Mouse (Mus musculus) MEL (cell line): ENCODE measurements at regions not wholly inside any gene's neighbourhood (a gene's known extent, or its start where the extent isn't known, plus 50 kb on each side); places are given as distances from the start of the nearest gene placed in this dataset.

ENCODE experiments used
- DNase-seq: peaks from one replicate; pipeline ENCODE4 v3.0.0; 2011; ENCODE audit warnings: low read depth, low spot score
- H3K27ac ChIP-seq: 2 replicates; pipeline ENCODE4 v1.5.1; 2012; ENCODE audit warnings: low read depth, mild to moderate bottlenecking, control low read depth, low read length, moderate library complexity; ENCODE audit not compliant: control insufficient read depth
- H3K27me3 ChIP-seq, 2 experiments: fragments of 150-350 bp in 1 of 2; sonication (generic) in 1 of 2; 2 replicates each; pipeline ENCODE4 v1.6.1; 2012; ENCODE audit warnings: low read length in 2 of 2, mild to moderate bottlenecking in 2 of 2, improper control_type of control experiment in 1 of 2, moderate library complexity in 1 of 2; ENCODE audit not compliant: insufficient read depth in 2 of 2, control insufficient read depth in 1 of 2
- H3K36me3 ChIP-seq, 2 experiments: 2 replicates each; pipeline ENCODE4 v1.6.1; 2012 to 2014; ENCODE audit warnings: low read length in 2 of 2, improper control_type of control experiment in 1 of 2, inconsistent platforms in 1 of 2, mild to moderate bottlenecking in 1 of 2; ENCODE audit not compliant: insufficient read depth in 2 of 2, control insufficient read depth in 1 of 2
- H3K4me1 ChIP-seq, 2 experiments: fragments of 150-350 bp in 1 of 2; sonication (generic) in 1 of 2; 2 replicates each; pipeline ENCODE4 v1.6.1; 2012; ENCODE audit warnings: low read length in 2 of 2, improper control_type of control experiment in 1 of 2, mild to moderate bottlenecking in 1 of 2; ENCODE audit not compliant: insufficient read depth in 2 of 2, control insufficient read depth in 1 of 2
- H3K4me3 ChIP-seq, 2 experiments: fragments of 150-350 bp in 1 of 2; sonication (generic) in 1 of 2; 2 replicates each; pipeline ENCODE4 v1.5.1; 2012; ENCODE audit warnings: low read depth in 2 of 2, low read length in 2 of 2, mild to moderate bottlenecking in 2 of 2, moderate library complexity in 2 of 2, control low read depth in 1 of 2, improper control_type of control experiment in 1 of 2; ENCODE audit not compliant: control insufficient read depth in 1 of 2, insufficient read depth in 1 of 2
- H3K79me2 ChIP-seq: 2 replicates; pipeline ENCODE4 v1.6.1; 2012; ENCODE audit warnings: mild to moderate bottlenecking, low read length, moderate library complexity; ENCODE audit not compliant: control insufficient read depth, poor library complexity, insufficient read depth
- H3K9ac ChIP-seq: 2 replicates; pipeline ENCODE4 v1.6.1; 2012; ENCODE audit warnings: low read depth, mild to moderate bottlenecking, control low read depth, low read length, moderate library complexity; ENCODE audit not compliant: control insufficient read depth, poor library complexity, severe bottlenecking
- H3K9me3 ChIP-seq: fragments of 150-350 bp; sonication (generic); replicated peaks from 2 replicates; pipeline ENCODE4 v1.6.1; 2012; ENCODE audit warnings: mild to moderate bottlenecking, low read length, improper control_type of control experiment, moderate library complexity; ENCODE audit not compliant: insufficient read depth
- BHLHE40 ChIP-seq: IDR thresholded peaks from 2 replicates; pipeline ENCODE4 v1.6.1; 2012; ENCODE audit warnings: low read depth, mild to moderate bottlenecking, inconsistent platforms, low read length, improper control_type of control experiment, borderline replicate concordance
- CHD1 ChIP-seq: IDR thresholded peaks from 2 replicates; pipeline ENCODE4 v1.6.1; 2012; ENCODE audit warnings: low read depth, mild to moderate bottlenecking, inconsistent platforms, low read length, improper control_type of control experiment
- CHD2 ChIP-seq: IDR thresholded peaks from 2 replicates; pipeline ENCODE4 v1.6.1; 2011; ENCODE audit warnings: low read length, improper control_type of control experiment
- CTCF ChIP-seq, 3 experiments: IDR thresholded peaks in 2 of 3; conservative IDR thresholded peaks in 1 of 3; 2 replicates each; pipeline ENCODE4 v1.5.1; 2011 to 2012; ENCODE audit warnings: low read length in 3 of 3, low read depth in 2 of 3, mild to moderate bottlenecking in 2 of 3, improper control_type of control experiment in 1 of 3, inconsistent platforms in 1 of 3, mixed read lengths in 1 of 3, moderate library complexity in 1 of 3; ENCODE audit not compliant: control insufficient read depth in 1 of 3, insufficient read depth in 1 of 3, poor library complexity in 1 of 3, severe bottlenecking in 1 of 3
- ELF1 ChIP-seq: IDR thresholded peaks from 2 replicates; pipeline ENCODE4 v1.6.1; 2014; ENCODE audit warnings: low read depth, mild to moderate bottlenecking, inconsistent platforms, low read length, improper control_type of control experiment, moderate library complexity
- EP300 ChIP-seq, 2 experiments: IDR thresholded peaks; 2 replicates each; pipeline ENCODE4 v1.6.1; 2011; ENCODE audit warnings: improper control_type of control experiment in 2 of 2, low read length in 2 of 2, low read depth in 1 of 2, mild to moderate bottlenecking in 1 of 2
- ETS1 ChIP-seq: IDR thresholded peaks from 2 replicates; pipeline ENCODE4 v1.6.1; 2012; ENCODE audit warnings: low read depth, mild to moderate bottlenecking, inconsistent platforms, low read length, improper control_type of control experiment, moderate library complexity
- GABPA ChIP-seq: IDR thresholded peaks from 2 replicates; pipeline ENCODE4 v1.6.1; 2012; ENCODE audit warnings: low read depth, mild to moderate bottlenecking, inconsistent platforms, low read length, improper control_type of control experiment, moderate library complexity
- GATA1 ChIP-seq: IDR thresholded peaks from 2 replicates; pipeline ENCODE4 v1.6.1; 2011; ENCODE audit warnings: low read depth, low read length, improper control_type of control experiment
- HCFC1 ChIP-seq: IDR thresholded peaks from 2 replicates; pipeline ENCODE4 v1.6.1; 2012; ENCODE audit warnings: low read depth, mild to moderate bottlenecking, inconsistent platforms, low read length, improper control_type of control experiment, moderate library complexity
- KAT2A ChIP-seq: conservative IDR thresholded peaks from 2 replicates; pipeline ENCODE4 v1.6.1; 2012; ENCODE audit warnings: low read depth, low read length, improper control_type of control experiment, inconsistent platforms
- MAFK ChIP-seq: IDR thresholded peaks from 2 replicates; pipeline ENCODE4 v1.6.1; 2011; ENCODE audit warnings: low read depth, mild to moderate bottlenecking, low read length, improper control_type of control experiment, borderline replicate concordance
- MAX ChIP-seq: IDR thresholded peaks from 2 replicates; pipeline ENCODE4 v1.6.1; 2011; ENCODE audit warnings: low read length, improper control_type of control experiment
- MAZ ChIP-seq: IDR thresholded peaks from 2 replicates; pipeline ENCODE4 v1.6.1; 2012; ENCODE audit warnings: low read depth, mild to moderate bottlenecking, inconsistent platforms, low read length, improper control_type of control experiment
- MXI1 ChIP-seq: IDR thresholded peaks from 2 replicates; pipeline ENCODE4 v1.6.1; 2011; ENCODE audit warnings: mild to moderate bottlenecking, low read depth, low read length, improper control_type of control experiment
- MYB ChIP-seq: IDR thresholded peaks from 2 replicates; pipeline ENCODE4 v1.6.1; 2011; ENCODE audit warnings: mild to moderate bottlenecking, low read depth, low read length, improper control_type of control experiment
- MYC ChIP-seq: IDR thresholded peaks from 2 replicates; pipeline ENCODE4 v1.6.1; 2011; ENCODE audit warnings: low read depth, mild to moderate bottlenecking, low read length, improper control_type of control experiment, moderate library complexity
- NELFE ChIP-seq: IDR thresholded peaks from 2 replicates; pipeline ENCODE4 v1.6.1; 2011; ENCODE audit warnings: low read depth, low read length, improper control_type of control experiment
- NRF1 ChIP-seq: IDR thresholded peaks from 2 replicates; pipeline ENCODE4 v1.6.1; 2014; ENCODE audit warnings: low read depth, mild to moderate bottlenecking, inconsistent platforms, low read length, improper control_type of control experiment, moderate library complexity; ENCODE audit not compliant: poor library complexity, insufficient read depth, severe bottlenecking
- POLR2AphosphoS2 ChIP-seq: IDR thresholded peaks from 2 replicates; pipeline ENCODE4 v1.6.1; 2011; ENCODE audit warnings: low read length, improper control_type of control experiment
- RCOR1 ChIP-seq: IDR thresholded peaks from 2 replicates; pipeline ENCODE4 v1.6.1; 2012; ENCODE audit warnings: low read depth, mild to moderate bottlenecking, inconsistent platforms, low read length, improper control_type of control experiment
- SIN3A ChIP-seq: IDR thresholded peaks from 2 replicates; pipeline ENCODE4 v1.6.1; 2012; ENCODE audit warnings: low read length, improper control_type of control experiment, inconsistent platforms
- SMC3 ChIP-seq: IDR thresholded peaks from 2 replicates; pipeline ENCODE4 v1.6.1; 2011; ENCODE audit warnings: low read depth, low read length, improper control_type of control experiment
- TAL1 ChIP-seq: IDR thresholded peaks from 2 replicates; pipeline ENCODE4 v1.6.1; 2012; ENCODE audit warnings: mild to moderate bottlenecking, inconsistent platforms, low read length, moderate library complexity, mixed read lengths
- TBP ChIP-seq: IDR thresholded peaks from 2 replicates; pipeline ENCODE4 v1.8.0; 2011; ENCODE audit warnings: low read depth, low read length, improper control_type of control experiment
- TCF12 ChIP-seq: IDR thresholded peaks from 2 replicates; pipeline ENCODE4 v1.6.1; 2014; ENCODE audit warnings: low read depth, mild to moderate bottlenecking, inconsistent platforms, low read length, improper control_type of control experiment, moderate library complexity
- UBTF ChIP-seq: IDR thresholded peaks from 2 replicates; pipeline ENCODE4 v1.6.1; 2012; ENCODE audit warnings: low read depth, mild to moderate bottlenecking, inconsistent platforms, low read length, improper control_type of control experiment, moderate library complexity, borderline replicate concordance; ENCODE audit not compliant: insufficient read depth
- USF1 ChIP-seq: IDR thresholded peaks from 2 replicates; pipeline ENCODE4 v1.6.1; 2014; ENCODE audit warnings: low read depth, mild to moderate bottlenecking, inconsistent platforms, low read length, improper control_type of control experiment, moderate library complexity
- USF2 ChIP-seq, 2 experiments: IDR thresholded peaks; 2 replicates each; pipeline ENCODE4 v1.6.1; 2011 to 2012; ENCODE audit warnings: improper control_type of control experiment in 2 of 2, low read length in 2 of 2, borderline replicate concordance in 1 of 2, inconsistent platforms in 1 of 2, low read depth in 1 of 2, mild to moderate bottlenecking in 1 of 2; ENCODE audit not compliant: insufficient read depth in 1 of 2
- ZC3H11A ChIP-seq: IDR thresholded peaks from 2 replicates; pipeline ENCODE4 v1.6.1; 2012; ENCODE audit warnings: low read depth, mild to moderate bottlenecking, inconsistent platforms, low read length, improper control_type of control experiment
- ZKSCAN1 ChIP-seq: IDR thresholded peaks from 2 replicates; pipeline ENCODE4 v1.6.1; 2012; ENCODE audit warnings: low read depth, mild to moderate bottlenecking, inconsistent platforms, low read length, improper control_type of control experiment, moderate library complexity
- ZNF384 ChIP-seq: IDR thresholded peaks from 2 replicates; pipeline ENCODE4 v1.6.1; 2012; ENCODE audit warnings: low read depth, mild to moderate bottlenecking, inconsistent platforms, low read length, improper control_type of control experiment

DNA sequence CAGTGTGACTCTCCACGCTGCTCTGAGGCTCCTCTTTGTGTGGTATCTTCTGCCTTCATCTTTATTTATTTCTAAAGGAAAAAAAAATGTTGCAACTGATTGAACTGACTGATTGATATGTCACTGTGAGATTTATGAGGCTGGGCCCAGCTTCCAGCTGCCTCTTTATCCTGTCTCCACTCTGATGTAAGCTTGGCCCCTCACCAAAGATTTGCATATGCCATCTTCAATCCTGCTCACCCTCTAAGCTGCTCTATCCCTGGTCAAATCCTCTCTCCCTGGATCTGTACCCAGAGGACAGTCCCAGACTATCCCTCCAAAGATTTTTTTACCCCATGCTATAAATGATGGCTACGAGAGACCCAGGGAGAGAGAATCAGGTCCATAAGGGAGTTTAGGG is 225.0 kb downstream of the Gm4791 start:
- DNase-seq = no peak
- Histone ChIP-seq H3K79me2 (no peaks in the 10 kb centered on the region), H3K4me1 (peaks cover 10 to 18% of the 10 kb centered on the region in 2 experiments), H3K9ac (no peak overlapping the region), H3K36me3 (peaks cover 0 to 15% of the 10 kb centered on the region in 2 experiments; a peak in 2 of 4 replicates), H3K27ac (no peak overlapping the region), H3K9me3 (no peaks in the 10 kb centered on the region), H3K4me3 (no peak overlapping the region), H3K27me3 (no peaks in the 10 kb centered on the region)
- TF ChIP-seq MXI1 = no peak
- no peak for TF ChIP-seq HCFC1
- no peak for TF ChIP-seq UBTF
- TF ChIP-seq ZNF384 = no peak
- no peak for TF ChIP-seq GABPA
- no peak for TF ChIP-seq MAX
- TF ChIP-seq MAZ = no peak
- TF ChIP-seq SIN3A = no peak
- no peak for TF ChIP-seq TBP
- no peak for TF ChIP-seq POLR2AphosphoS2
- no peak for TF ChIP-seq TCF12
- TF ChIP-seq SMC3 = no peak
- TF ChIP-seq MYB = no peak
- no peak for TF ChIP-seq MYC
- TF ChIP-seq ETS1 = no peak
- no peak for TF ChIP-seq TAL1
- no peak for TF ChIP-seq ZC3H11A
- TF ChIP-seq NRF1 = no peak

DNA sequence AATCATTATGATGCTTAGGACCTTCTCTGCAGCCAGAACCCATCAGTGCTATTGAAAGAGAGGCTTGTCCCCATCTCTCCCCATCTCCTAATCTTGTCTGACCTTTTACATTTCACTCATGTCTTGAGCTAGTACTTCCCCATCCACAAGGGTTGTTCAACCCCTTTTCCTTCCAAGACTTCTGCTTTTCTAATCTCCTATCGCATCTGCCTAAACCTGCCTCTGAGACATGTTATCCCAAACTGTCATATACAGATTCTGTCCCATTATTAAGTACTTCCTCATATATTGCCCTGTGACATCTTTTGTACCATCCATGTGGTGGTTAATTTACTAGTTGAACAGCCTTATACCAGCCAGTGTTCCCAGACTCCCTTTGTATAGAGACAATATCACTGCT is 225.7 kb downstream of the Gm4791 start:
- H3K27me3 ChIP-seq = no peaks in the 10 kb centered on the region
- no peaks in the 10 kb centered on the region for H3K9me3 ChIP-seq
- H3K9ac ChIP-seq = no peak overlapping the region
- peaks cover 0 to 15% of the 10 kb centered on the region in 2 experiments; a peak in 2 of 4 replicates for H3K36me3 ChIP-seq
- DNase-seq = peak; percentile 87
- peak overlapping the region; percentile 29; the same call in 1 of the 2 replicates for H3K27ac ChIP-seq
- no peak overlapping the region for H3K4me3 ChIP-seq
- no peaks in the 10 kb centered on the region for H3K79me2 ChIP-seq
- H3K4me1 ChIP-seq = peaks cover 10 to 18% of the 10 kb centered on the region in 2 experiments
- no peak for TF ChIP-seq GABPA
- no peak for TF ChIP-seq USF2 (IDR thresholded peaks at IDR 0.05; ENCODE audit: borderline replicate concordance in 1 of 2, insufficient read depth in 1 of 2, low read depth in 1 of 2, low read length in 2 of 2)
- TF ChIP-seq CHD2 = no peak
- TF ChIP-seq EP300 (IDR thresholded peaks at IDR 0.05; ENCODE audit: low read depth in 1 of 2, low read length in 2 of 2) = peak; percentile 95 to 98
- TF ChIP-seq MAFK = no peak
- no peak for TF ChIP-seq POLR2AphosphoS2
- TF ChIP-seq CTCF (IDR thresholded peaks at IDR 0.05 in 2 of 3, conservative IDR thresholded peaks at IDR 0.05 in 1 of 3; ENCODE audit: control insufficient read depth in 1 of 3, insufficient read depth in 1 of 3, low read depth in 2 of 3, low read length in 3 of 3, poor library complexity in 1 of 3, severe bottlenecking in 1 of 3) = no peak
- no peak for TF ChIP-seq NELFE
- TF ChIP-seq TBP = 0 out of 2 replicates have a peak, but pooled peaks have one; percentile 21
- TF ChIP-seq CHD1 = no peak
- TF ChIP-seq BHLHE40 = peak; percentile 52; the same call in 1 of the 2 replicates
- no peak for TF ChIP-seq ZKSCAN1
- no peak for TF ChIP-seq UBTF
- peak; percentile 96 for TF ChIP-seq GATA1
- peak; percentile 54; the same call in 1 of the 2 replicates for TF ChIP-seq SIN3A
- no peak for TF ChIP-seq USF1
- TF ChIP-seq RCOR1 = peak; percentile 90
- TF ChIP-seq KAT2A = no peak
- TF ChIP-seq ELF1 = no peak
- peak; percentile 70; the same call in 1 of the 2 replicates for TF ChIP-seq MYB
